Mouse (Mus musculus): Measurements from ENCODE around the gene Zdhhc12.
"Not testable (repeated sequence)": the region's sequence is repeated elsewhere in the genome, so short reads cannot be mapped to it uniquely, and the experiment has no call there.

DNA sequence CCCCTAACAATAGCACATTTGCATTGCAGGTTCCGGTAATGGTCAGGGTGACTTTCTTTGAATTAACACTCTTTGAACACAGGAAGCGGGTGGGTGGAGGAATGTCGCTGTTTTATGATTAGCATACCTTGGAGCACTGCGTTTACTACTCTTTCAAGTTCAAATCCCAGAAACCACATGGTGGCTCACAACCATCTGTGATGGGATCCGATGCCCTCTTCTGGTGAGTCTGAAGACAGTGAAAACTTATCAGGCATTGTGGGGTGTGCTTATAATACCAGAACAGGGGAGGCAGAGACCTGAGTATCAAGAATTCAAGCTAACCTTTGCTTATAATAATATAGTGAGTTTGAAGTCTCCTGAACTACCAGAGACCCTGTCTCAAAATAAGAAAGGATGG is 37.8 kb upstream of the Zdhhc12 start:
- TF ChIP-seq CTCF (conservative IDR thresholded peaks at IDR 0.05; ENCODE audit: low read length); POU5F1 (IDR thresholded peaks at IDR 0.05; ENCODE audit: borderline replicate concordance, low read length): not testable (repeated sequence)
